Mouse (Mus musculus): ENCODE measurements at regions not wholly inside any gene's neighbourhood (a gene's known extent, or its start where the extent isn't known, plus 50 kb on each side); places are given as distances from the start of the nearest gene placed in this dataset.

DNA sequence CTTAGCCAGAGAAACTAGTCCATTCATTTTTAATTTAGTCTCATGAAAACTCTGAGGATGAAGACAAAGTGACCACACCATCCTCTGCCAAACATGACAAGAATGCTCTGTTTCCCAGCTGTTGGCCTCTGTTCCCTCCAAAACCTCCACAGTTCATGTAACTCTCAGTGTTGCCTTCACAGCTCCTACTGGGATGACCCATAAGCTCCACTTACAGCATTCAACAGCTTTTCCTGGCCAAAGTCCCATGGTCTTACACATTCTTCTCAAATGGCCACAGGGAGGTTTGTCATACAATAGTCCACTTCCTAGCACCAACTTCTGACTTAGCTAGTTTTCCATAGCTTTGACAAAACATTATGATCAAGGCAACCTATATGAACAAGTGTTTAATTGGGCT is 83.0 kb downstream of the Spry2 start:
- no peak for DNase-seq (ENCODE audit: extremely low read depth)
- Histone ChIP-seq H3K4me1 (ENCODE audit: control insufficient read depth in 1 of 2, insufficient read depth in 2 of 2) (no peaks in the 10 kb centered on the region), H3K4me2 (ENCODE audit: insufficient read depth, low read depth, poor library complexity, severe bottlenecking) (no peak overlapping the region), H3K4me3 (replicated peaks in 1 of 3; ENCODE audit: low read depth in 2 of 3, low read length in 2 of 3, poor library complexity in 1 of 3) (no peak overlapping the region), H3K9me3 (replicated peaks; ENCODE audit: low read length) (peaks cover 34% of the 10 kb centered on the region), H3K36me3 (replicated peaks in 1 of 2; ENCODE audit: control insufficient read depth in 1 of 2, insufficient read depth in 1 of 2, low read length in 1 of 2) (no peaks in the 10 kb centered on the region), H3K27ac (ENCODE audit: insufficient read depth, low read depth) (no peak overlapping the region), H3K79me2 (replicated peaks; ENCODE audit: control insufficient read depth, extremely low read depth, insufficient read depth, poor library complexity, severe bottlenecking) (no peaks in the 10 kb centered on the region), H3K9ac (ENCODE audit: insufficient read depth, low read depth) (no peak overlapping the region), H3K27me3 (replicated peaks) (no peaks in the 10 kb centered on the region)
- no peak for TF ChIP-seq POLR2A (IDR thresholded peaks at IDR 0.05; ENCODE audit: low read depth, low read length)
- TF ChIP-seq USF2 (conservative IDR thresholded peaks at IDR 0.05; ENCODE audit: low read depth, low read length): no peak
- no peak for TF ChIP-seq MAZ (IDR thresholded peaks at IDR 0.05; ENCODE audit: low read depth, low read length)
- TF ChIP-seq JUN (IDR thresholded peaks at IDR 0.05; ENCODE audit: insufficient read depth, low read depth, low read length): no peak
- no peak for TF ChIP-seq ZMIZ1 (IDR thresholded peaks at IDR 0.05; ENCODE audit: low read depth, low read length)
- TF ChIP-seq POLR2AphosphoS2 (IDR thresholded peaks at IDR 0.05; ENCODE audit: low read depth, low read length): no peak
- TF ChIP-seq USF1 (IDR thresholded peaks at IDR 0.05; ENCODE audit: low read depth, low read length): no peak
- no peak for TF ChIP-seq SIN3A (IDR thresholded peaks at IDR 0.05; ENCODE audit: low read length)
- TF ChIP-seq MXI1 (IDR thresholded peaks at IDR 0.05; ENCODE audit: low read depth, low read length): no peak
- TF ChIP-seq TCF12 (IDR thresholded peaks at IDR 0.05; ENCODE audit: low read depth, low read length): no peak
- no peak for TF ChIP-seq MYC (IDR thresholded peaks at IDR 0.05; ENCODE audit: low read depth, low read length)
- no peak for TF ChIP-seq ELF1 (IDR thresholded peaks at IDR 0.05; ENCODE audit: low read depth, low read length)
- TF ChIP-seq CTCF (conservative IDR thresholded peaks at IDR 0.05 in 1 of 2, IDR thresholded peaks at IDR 0.05 in 1 of 2; ENCODE audit: low read depth in 2 of 2, low read length in 2 of 2): no peak
- TF ChIP-seq NRF1 (IDR thresholded peaks at IDR 0.05; ENCODE audit: low read depth, low read length): no peak
- TF ChIP-seq IRF4 (IDR thresholded peaks at IDR 0.05; ENCODE audit: low read depth, low read length): no peak
- in situ Hi-C loops (cut with MboI; ENCODE audit: low pct_ligation_motif_present, low pct_unique_long_range_greater_than_20kb, low sequenced_read_pairs): no loop called here
- dilution Hi-C loops (cut with MboI; ENCODE audit: extremely low pct_ligation_motif_present, extremely low pct_unique_long_range_greater_than_20kb, low sequenced_read_pairs): no loop called here

- TF ChIP-seq CTCF (conservative IDR thresholded peaks at IDR 0.05 in 1 of 2, IDR thresholded peaks at IDR 0.05 in 1 of 2; ENCODE audit: low read depth in 2 of 2, low read length in 2 of 2) (no peak), KAT2A (IDR thresholded peaks at IDR 0.05; ENCODE audit: insufficient replicate concordance, low read length) (no peak), GABPA (IDR thresholded peaks at IDR 0.05; ENCODE audit: insufficient replicate concordance, low read depth, low read length) (no peak), ZKSCAN1 (IDR thresholded peaks at IDR 0.05; ENCODE audit: borderline replicate concordance, low read depth, low read length) (no peak)
- Histone ChIP-seq H3K36me3 (replicated peaks in 1 of 2; ENCODE audit: control insufficient read depth in 1 of 2, insufficient read depth in 1 of 2, low read length in 1 of 2) (no peaks in the 10 kb centered on the region), H3K4me2 (ENCODE audit: insufficient read depth, low read depth, poor library complexity, severe bottlenecking) (no peak overlapping the region), H3K79me2 (replicated peaks; ENCODE audit: control insufficient read depth, extremely low read depth, insufficient read depth, poor library complexity, severe bottlenecking) (no peaks in the 10 kb centered on the region), H3K27me3 (replicated peaks) (no peaks in the 10 kb centered on the region), H3K27ac (ENCODE audit: insufficient read depth, low read depth) (no peak overlapping the region), H3K9me3 (replicated peaks; ENCODE audit: low read length) (peaks cover 32% of the 10 kb centered on the region), H3K4me3 (replicated peaks in 1 of 3; ENCODE audit: low read depth in 2 of 3, low read length in 2 of 3, poor library complexity in 1 of 3) (no peak overlapping the region), H3K4me1 (ENCODE audit: control insufficient read depth in 1 of 2, insufficient read depth in 2 of 2) (no peaks in the 10 kb centered on the region), H3K9ac (ENCODE audit: insufficient read depth, low read depth) (no peak overlapping the region)
- in situ Hi-C loops (cut with MboI; ENCODE audit: low pct_ligation_motif_present, low pct_unique_long_range_greater_than_20kb, low sequenced_read_pairs): no loop called here
- DNase-seq (ENCODE audit: extremely low read depth): no peak
- dilution Hi-C loops (cut with MboI; ENCODE audit: extremely low pct_ligation_motif_present, extremely low pct_unique_long_range_greater_than_20kb, low sequenced_read_pairs): no loop called here
Observed at GRCm38 (mm10) chr14:105813097-105813496, 83.5 kb downstream of the Spry2 start.

Data from CH12.LX (cell line).